Mouse (Mus musculus) neural tube, embryonic 11.5 days (tissue): ENCODE measurements around the gene Optc. TPM values are rescaled to one million over a fixed set of nuclear protein-coding genes. Genes with fewer than 3 reads are reported as not detected.

Source experiments
- ATAC-seq: fragments of 200-750 bp; cut with Nextera tagmentation; 2 replicates; pipeline ENCODE4 v1.8.0; 2017; ENCODE audit warnings: moderate number of reproducible peaks, mild to moderate bottlenecking, moderate TSS enrichment, moderate library complexity; ENCODE audit not compliant: insufficient read depth, low FRiP score, low TSS enrichment
- DNase-seq: peaks from one replicate; pipeline ENCODE4 v3.0.0-alpha.2; 2015; ENCODE audit warnings: low spot score
- H3K27ac ChIP-seq: fragments of 300-500 bp; sonication (generic); 2 replicates; pipeline ENCODE4 v1.5.1; 2014; ENCODE audit warnings: low read depth, mild to moderate bottlenecking, low read length
- H3K27me3 ChIP-seq: fragments of 300-500 bp; sonication (generic); 2 replicates; pipeline ENCODE4 v1.6.1; 2014; ENCODE audit warnings: mild to moderate bottlenecking, low read length, mixed read lengths; ENCODE audit not compliant: control insufficient read depth, insufficient read depth
- H3K36me3 ChIP-seq: fragments of 300-500 bp; sonication (generic); 2 replicates; pipeline ENCODE4 v1.6.1; 2014; ENCODE audit warnings: mild to moderate bottlenecking, low read length, moderate library complexity, mixed read lengths; ENCODE audit not compliant: control insufficient read depth, insufficient read depth
- H3K4me1 ChIP-seq: fragments of 300-500 bp; sonication (generic); 2 replicates; pipeline ENCODE4 v1.6.1; 2014; ENCODE audit warnings: low read length, mixed read lengths; ENCODE audit not compliant: control insufficient read depth, insufficient read depth
- H3K4me2 ChIP-seq: fragments of 300-500 bp; sonication (generic); 2 replicates; pipeline ENCODE4 v1.6.1; 2014; ENCODE audit warnings: low read depth, mild to moderate bottlenecking, moderate library complexity
- H3K4me3 ChIP-seq: fragments of 300-500 bp; sonication (generic); 2 replicates; pipeline ENCODE4 v1.5.1; 2014; ENCODE audit warnings: low read depth, low read length
- H3K9ac ChIP-seq: fragments of 300-500 bp; sonication (generic); 2 replicates; pipeline ENCODE4 v1.6.1; 2014; ENCODE audit warnings: mild to moderate bottlenecking, low read length
- H3K9me3 ChIP-seq: fragments of 300-500 bp; sonication (generic); 2 replicates; pipeline ENCODE4 v1.6.1; 2016; ENCODE audit warnings: low read length; ENCODE audit not compliant: control insufficient read depth
- WGBS: fragments of 180-500 bp; shearing (Covaris S2); extraction: QIAGEN DNeasy Blood & Tissue Kit; methylation state at CpG from one replicate; pipeline ENCODE4 v1.1.7; 2014; 5-methylcytosine and 5-hydroxymethylcytosine counted together
- polyA plus RNA-seq: library from polyadenylated mRNA; unstranded; fragments of >200 nt; fragmentation: Nextera tagmentation; extraction: Ambion mirVana; gene quantifications from 2 replicates; pipeline ENCODE4 v1.2.1, GENCODE M21; 2014

The Optc gene
- polyA plus RNA-seq, 1 experiment from 2014 or later: 1.5 TPM

DNA sequence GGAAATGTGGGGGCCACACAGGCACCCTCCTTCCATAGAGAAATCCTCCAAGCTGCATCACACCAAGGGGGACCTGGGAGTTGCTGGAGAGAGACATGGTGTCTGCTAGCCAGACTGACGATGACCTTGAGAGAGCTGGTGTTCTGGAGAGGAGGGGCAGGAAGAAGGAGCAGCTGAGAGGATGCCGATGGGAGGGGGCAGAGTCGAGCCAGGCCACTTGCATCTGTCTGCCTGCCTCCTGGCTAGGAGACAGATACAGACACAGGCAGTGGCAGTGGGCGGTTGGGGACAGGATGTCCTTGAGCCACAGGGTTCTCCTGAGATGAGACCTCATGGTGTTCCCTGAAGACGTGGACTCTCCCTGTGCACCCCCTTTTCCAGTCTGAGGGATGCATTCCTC is 16.3 kb downstream of the Optc start:
- DNase-seq: peak; percentile 44
- Histone ChIP-seq H3K27ac (no peak overlapping the region), H3K36me3 (no peaks in the 10 kb centered on the region), H3K4me1 (peaks cover 31% of the 10 kb centered on the region), H3K9me3 (no peaks in the 10 kb centered on the region), H3K9ac (no peak overlapping the region), H3K27me3 (no peaks in the 10 kb centered on the region), H3K4me3 (no peak overlapping the region), H3K4me2 (no peak overlapping the region)
- 31% methylated on average over 5 of the region's 5 CpGs for WGBS
- ATAC-seq: no peak

- Histone ChIP-seq H3K36me3 (no peaks in the 10 kb centered on the region), H3K9ac (peak overlapping the region; percentile 15; the same call in 1 of the 2 replicates), H3K27ac (no peak overlapping the region), H3K4me1 (peaks cover 34% of the 10 kb centered on the region), H3K9me3 (no peaks in the 10 kb centered on the region), H3K27me3 (no peaks in the 10 kb centered on the region), H3K4me3 (no peak overlapping the region), H3K4me2 (peak overlapping the region; percentile 11)
- no peak for DNase-seq
- no peak for ATAC-seq
- WGBS: 20% methylated on average over 20 of the region's 20 CpGs
Observed at GRCm38 (mm10) chr1:133889949-133890598, 17.7 kb downstream of the Optc start.

- Histone ChIP-seq H3K27me3 (no peaks in the 10 kb centered on the region), H3K4me3 (no peak overlapping the region), H3K9ac (0 out of 2 replicates have a peak overlapping the region, but pooled peaks have one; percentile 29), H3K4me1 (peaks cover 39% of the 10 kb centered on the region), H3K9me3 (no peaks in the 10 kb centered on the region), H3K27ac (0 out of 2 replicates have a peak overlapping the region, but pooled peaks have one; percentile 9), H3K4me2 (peak overlapping the region; percentile 8), H3K36me3 (no peaks in the 10 kb centered on the region)
- 69% methylated on average over 5 of the region's 5 CpGs for WGBS
- DNase-seq (no peak), ATAC-seq (no peak)
Observed at GRCm38 (mm10) chr1:133887538-133888250, 20.1 kb downstream of the Optc start.

- ATAC-seq (peak; percentile 43), DNase-seq (peak; percentile 67)
- 0 out of 2 replicates have a peak overlapping the region, but pooled peaks have one; percentile 29 for H3K9ac ChIP-seq
- H3K4me3 ChIP-seq: no peak overlapping the region
- H3K4me1 ChIP-seq: peaks cover 40% of the 10 kb centered on the region
- under 1% methylated on average over 8 of the region's 8 CpGs for WGBS
- no peaks in the 10 kb centered on the region for H3K9me3 ChIP-seq
- peak overlapping the region; percentile 8 for H3K4me2 ChIP-seq
- H3K27ac ChIP-seq: 0 out of 2 replicates have a peak overlapping the region, but pooled peaks have one; percentile 9
- no peaks in the 10 kb centered on the region for H3K36me3 ChIP-seq
- no peaks in the 10 kb centered on the region for H3K27me3 ChIP-seq
Observed at GRCm38 (mm10) chr1:133887044-133887443, 20.8 kb downstream of the Optc start.

- H3K4me3 ChIP-seq: no peak overlapping the region
- H3K27ac ChIP-seq: no peak overlapping the region
- H3K9me3 ChIP-seq: no peaks in the 10 kb centered on the region
- no peaks in the 10 kb centered on the region for H3K36me3 ChIP-seq
- 25% methylated on average over 6 of the region's 6 CpGs for WGBS
- no peak for DNase-seq
- H3K9ac ChIP-seq: 0 out of 2 replicates have a peak overlapping the region, but pooled peaks have one; percentile 14
- 0 out of 2 replicates have a peak, but pooled peaks have one; percentile 33 for ATAC-seq
- peaks cover 42% of the 10 kb centered on the region for H3K4me1 ChIP-seq
- H3K27me3 ChIP-seq: no peaks in the 10 kb centered on the region
- H3K4me2 ChIP-seq: no peak overlapping the region
Observed at GRCm38 (mm10) chr1:133886431-133886830, 21.4 kb downstream of the Optc start.

- WGBS: 89% methylated on average over 7 of the region's 7 CpGs
- no peak overlapping the region for H3K4me3 ChIP-seq
- peaks cover 39% of the 10 kb centered on the region for H3K4me1 ChIP-seq
- no peaks in the 10 kb centered on the region for H3K9me3 ChIP-seq
- H3K4me2 ChIP-seq: no peak overlapping the region
- H3K9ac ChIP-seq: no peak overlapping the region
- no peak overlapping the region for H3K27ac ChIP-seq
- no peak for ATAC-seq
- H3K36me3 ChIP-seq: no peaks in the 10 kb centered on the region
- no peaks in the 10 kb centered on the region for H3K27me3 ChIP-seq
- no peak for DNase-seq
Observed at GRCm38 (mm10) chr1:133885811-133886210, 22.0 kb downstream of the Optc start.

- no peak overlapping the region for H3K4me3 ChIP-seq
- peak; percentile 53 for DNase-seq
- H3K4me1 ChIP-seq: peaks cover 34% of the 10 kb centered on the region
- H3K36me3 ChIP-seq: no peaks in the 10 kb centered on the region
- H3K9ac ChIP-seq: no peak overlapping the region
- peak overlapping the region; percentile 58 for H3K27ac ChIP-seq
- H3K4me2 ChIP-seq: no peak overlapping the region
- no peaks in the 10 kb centered on the region for H3K9me3 ChIP-seq
- WGBS: 19% methylated on average over 9 of the region's 9 CpGs
- no peaks in the 10 kb centered on the region for H3K27me3 ChIP-seq
- 0 out of 2 replicates have a peak, but pooled peaks have one; percentile 24 for ATAC-seq
Observed at GRCm38 (mm10) chr1:133884746-133885145, 23.1 kb downstream of the Optc start.

- peaks cover 33% of the 10 kb centered on the region for H3K4me1 ChIP-seq
Observed at GRCm38 (mm10) chr1:133884090-133884489, 23.7 kb downstream of the Optc start.

More at GRCm38 (mm10) chr1:133884090-133884489, 23.7 kb downstream of the Optc start:
- no peaks in the 10 kb centered on the region for H3K36me3 ChIP-seq
- H3K4me2 ChIP-seq: no peak overlapping the region
- H3K9me3 ChIP-seq: no peaks in the 10 kb centered on the region
- no peak for DNase-seq
- no peaks in the 10 kb centered on the region for H3K27me3 ChIP-seq
- ATAC-seq: no peak
- no peak overlapping the region for H3K4me3 ChIP-seq
- peak overlapping the region; percentile 58 for H3K27ac ChIP-seq
- WGBS: 63% methylated on average over 6 of the region's 6 CpGs
- no peak overlapping the region for H3K9ac ChIP-seq
